Mouse (Mus musculus): ENCODE data around the gene Mlec. TPM values are rescaled to one million over a fixed set of nuclear protein-coding genes. Genes with fewer than 3 reads are reported as not detected.
A peak's percentile ranks its signal among the peaks of the same experiment; 100 is the strongest.

Mlec gene
- polyA plus RNA-seq, 1 experiment from 2014 or later = 15.0 TPM

DNA sequence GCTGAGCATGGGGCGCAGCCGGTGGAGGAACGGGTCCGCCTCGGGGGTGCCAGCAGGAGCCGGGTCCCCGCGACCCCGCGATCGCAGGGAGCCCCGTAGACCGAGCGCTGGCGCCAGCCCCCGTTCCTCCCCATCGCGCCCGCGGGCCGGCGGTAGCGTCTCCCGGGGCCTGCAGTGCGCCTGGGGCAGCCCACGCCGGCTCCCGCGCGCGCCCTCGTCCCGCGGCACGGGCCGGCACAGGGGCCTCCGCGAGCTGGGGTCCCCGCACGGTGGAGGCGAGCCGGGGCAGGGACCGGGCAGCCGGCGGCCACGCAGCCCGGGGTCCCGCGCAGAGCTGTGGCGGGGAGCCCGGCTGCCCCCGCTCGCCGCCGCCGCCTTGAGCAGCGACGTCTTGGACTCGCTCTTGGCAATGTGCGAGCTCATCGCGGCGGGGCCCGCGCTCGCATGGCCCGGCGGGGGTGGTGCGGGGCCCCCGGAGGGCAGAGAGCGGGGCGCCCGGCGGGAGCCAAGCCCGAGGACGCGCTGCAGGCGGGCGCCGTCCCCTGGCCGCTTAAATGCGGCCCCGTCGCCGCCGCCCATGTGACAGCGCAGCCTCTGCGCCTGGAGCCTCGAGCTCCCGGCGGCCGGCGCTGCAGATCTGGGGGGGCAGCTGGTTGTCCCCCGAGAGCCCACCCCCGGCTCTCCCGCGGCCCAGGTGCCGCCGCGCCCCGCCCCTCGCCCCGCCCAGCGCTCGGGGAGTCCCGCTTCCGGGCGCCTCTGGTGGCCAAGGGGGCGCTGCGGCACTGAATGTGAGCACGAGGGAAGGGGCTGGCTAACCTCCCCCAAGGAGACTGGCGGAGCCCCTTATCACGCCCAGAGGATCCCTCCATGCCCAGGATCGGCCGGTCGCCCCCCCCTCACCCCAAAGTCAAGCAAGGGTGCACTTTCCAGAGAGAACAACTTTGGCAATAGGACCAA is 36.0 kb upstream of the Mlec start, which contains the start of gene Cabp1:
TSS of gene Cabp1 (minus strand) at position 713 of the 957 bp plus-strand sequence.
- DNase-seq (ENCODE audit: low spot score) = peak; percentile 27
- TF ChIP-seq EP300 (IDR thresholded peaks at IDR 0.05) = no peak
- peak; percentile 52 for TF ChIP-seq CTCF (IDR thresholded peaks at IDR 0.05)
- Histone ChIP-seq H3K27me3 (replicated peaks; ENCODE audit: insufficient read depth, low read length) (peaks cover 30% of the 10 kb centered on the region), H3K27ac (ENCODE audit: low read length) (no peak within 1 kb of the TSS), H3K4me3 (ENCODE audit: low read depth, low read length) (peak within 1 kb of the TSS; percentile 47), H3K4me1 (ENCODE audit: insufficient read depth, low read depth, low read length) (peaks cover 9% of the 10 kb centered on the region), H3K4me2 (replicated peaks; ENCODE audit: low read depth, low read length) (peak within 1 kb of the TSS; percentile 99), H3K9me3 (ENCODE audit: low read length) (no peaks in the 10 kb centered on the region), H3K36me3 (ENCODE audit: insufficient read depth, low read length) (no peaks in the 10 kb centered on the region), H3K9ac (replicated peaks; ENCODE audit: low read depth) (no peak within 1 kb of the TSS)
- peak; percentile 56 for ATAC-seq
- 0% methylated on average over 28 of the region's 116 CpGs for WGBS

DNA sequence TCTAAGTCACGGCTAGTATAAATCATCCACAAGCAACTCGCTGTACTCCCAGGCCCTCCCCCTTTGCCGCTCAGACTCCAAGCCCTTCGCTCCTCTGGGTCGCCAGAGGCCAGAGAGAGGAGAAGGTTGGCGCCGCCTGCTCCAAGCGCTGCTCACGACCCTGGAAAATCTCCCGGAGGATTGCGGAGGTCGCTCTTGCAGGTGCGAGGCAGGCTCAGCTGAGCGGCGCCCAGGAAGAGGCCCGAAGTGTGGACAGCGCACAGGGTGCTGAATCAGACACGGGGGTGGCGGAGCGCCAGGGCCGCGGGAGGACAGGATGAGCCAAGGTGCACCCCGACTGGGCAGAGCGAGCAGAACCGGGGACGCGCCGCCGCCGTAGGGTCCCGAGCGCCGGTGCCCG is 35.2 kb upstream of the Mlec start:
- under 1% methylated on average over 19 of the region's 34 CpGs for WGBS
- DNase-seq (ENCODE audit: low spot score) (peak; percentile 42), ATAC-seq (peak; percentile 59)
- Histone ChIP-seq H3K9me3 (ENCODE audit: low read length) (no peaks in the 10 kb centered on the region), H3K9ac (replicated peaks; ENCODE audit: low read depth) (no peak overlapping the region), H3K36me3 (ENCODE audit: insufficient read depth, low read length) (no peaks in the 10 kb centered on the region), H3K4me3 (ENCODE audit: low read depth, low read length) (peak overlapping the region; percentile 47), H3K4me1 (ENCODE audit: insufficient read depth, low read depth, low read length) (peaks cover 9% of the 10 kb centered on the region), H3K4me2 (replicated peaks; ENCODE audit: low read depth, low read length) (peak overlapping the region; percentile 99), H3K27me3 (replicated peaks; ENCODE audit: insufficient read depth, low read length) (peaks cover 30% of the 10 kb centered on the region), H3K27ac (ENCODE audit: low read length) (no peak overlapping the region)
- TF ChIP-seq EP300 (IDR thresholded peaks at IDR 0.05) (no peak), CTCF (IDR thresholded peaks at IDR 0.05) (no peak)

DNA sequence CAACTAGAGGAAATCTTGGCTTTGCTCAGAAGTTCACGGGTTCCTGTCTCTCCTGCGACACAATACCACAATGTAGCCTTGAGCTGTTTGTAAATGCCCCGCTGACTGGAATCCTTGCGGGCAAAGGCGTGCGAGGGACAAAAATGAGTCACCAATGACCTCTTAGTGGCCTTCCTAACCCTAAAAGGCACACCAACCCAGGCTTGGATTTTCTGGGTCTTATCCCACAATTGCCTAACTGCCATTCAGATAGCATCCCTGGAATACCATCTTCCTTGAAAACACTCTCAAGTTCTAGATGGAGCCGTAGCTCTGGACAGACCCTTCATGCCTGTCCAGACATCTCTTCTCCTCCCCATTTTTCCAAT is 34.8 kb upstream of the Mlec start:
- no peaks in the 10 kb centered on the region for H3K36me3 ChIP-seq (ENCODE audit: insufficient read depth, low read length)

GRCm38 (mm10) chr5:115191880-115192827 is 34.2 kb upstream of the Mlec start:
- 15% methylated on average over 29 of the region's 29 CpGs for WGBS
- no peak overlapping the region for H3K9ac ChIP-seq (replicated peaks; ENCODE audit: low read depth)
- no peaks in the 10 kb centered on the region for H3K9me3 ChIP-seq (ENCODE audit: low read length)

More for the DNA sequence above, 34.8 kb upstream of the Mlec start:
- peak overlapping the region; percentile 47; the same call in 1 of the 2 replicates for H3K4me3 ChIP-seq (ENCODE audit: low read depth, low read length)
- no peak for ATAC-seq
- no peak for DNase-seq (ENCODE audit: low spot score)
- H3K9ac ChIP-seq (replicated peaks; ENCODE audit: low read depth) = no peak overlapping the region
- peaks cover 9% of the 10 kb centered on the region for H3K4me1 ChIP-seq (ENCODE audit: insufficient read depth, low read depth, low read length)
- H3K4me2 ChIP-seq (replicated peaks; ENCODE audit: low read depth, low read length) = no peak overlapping the region
- TF ChIP-seq EP300 (IDR thresholded peaks at IDR 0.05) (no peak), CTCF (IDR thresholded peaks at IDR 0.05) (no peak)
- H3K9me3 ChIP-seq (ENCODE audit: low read length) = no peaks in the 10 kb centered on the region
- H3K27me3 ChIP-seq (replicated peaks; ENCODE audit: insufficient read depth, low read length) = peaks cover 30% of the 10 kb centered on the region
- no peak overlapping the region for H3K27ac ChIP-seq (ENCODE audit: low read length)
- 9% methylated on average over 7 of the region's 7 CpGs for WGBS

DNA sequence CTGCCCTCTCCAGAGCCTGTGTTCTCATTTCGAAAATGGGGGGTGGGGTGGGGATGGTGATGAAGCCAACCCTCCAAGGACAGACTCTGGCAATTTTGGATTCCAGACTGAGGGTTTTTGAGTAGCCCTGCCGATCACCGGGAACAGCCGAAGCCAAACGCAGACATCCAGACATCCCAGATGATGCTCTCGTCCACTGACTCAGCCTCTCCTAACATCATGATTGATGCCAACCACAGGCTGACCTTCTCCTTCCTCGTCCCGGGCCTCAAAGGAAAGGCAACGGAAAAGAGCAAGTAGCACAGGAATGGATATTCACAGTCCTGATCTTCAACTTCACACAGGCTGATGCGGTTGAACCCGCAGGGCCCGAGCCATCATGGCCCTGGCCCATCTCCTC is 32.1 kb upstream of the Mlec start:
- H3K9ac ChIP-seq (replicated peaks; ENCODE audit: low read depth) = no peak overlapping the region
- no peak overlapping the region for H3K27ac ChIP-seq (ENCODE audit: low read length)
- peaks cover 30% of the 10 kb centered on the region for H3K27me3 ChIP-seq (replicated peaks; ENCODE audit: insufficient read depth, low read length)
- DNase-seq (ENCODE audit: low spot score) = no peak
- no peaks in the 10 kb centered on the region for H3K36me3 ChIP-seq (ENCODE audit: insufficient read depth, low read length)
- no peaks in the 10 kb centered on the region for H3K9me3 ChIP-seq (ENCODE audit: low read length)
- H3K4me1 ChIP-seq (ENCODE audit: insufficient read depth, low read depth, low read length) = peaks cover 12% of the 10 kb centered on the region
- WGBS = 74% methylated on average over 12 of the region's 12 CpGs
- TF ChIP-seq CTCF (IDR thresholded peaks at IDR 0.05) (no peak), EP300 (IDR thresholded peaks at IDR 0.05) (no peak)
- no peak overlapping the region for H3K4me2 ChIP-seq (replicated peaks; ENCODE audit: low read depth, low read length)
- no peak overlapping the region for H3K4me3 ChIP-seq (ENCODE audit: low read depth, low read length)
- no peak for ATAC-seq

More at GRCm38 (mm10) chr5:115191880-115192827, 34.2 kb upstream of the Mlec start:
- H3K4me1 ChIP-seq (ENCODE audit: insufficient read depth, low read depth, low read length) = peaks cover 12% of the 10 kb centered on the region
- ATAC-seq = no peak
- no peak overlapping the region for H3K4me2 ChIP-seq (replicated peaks; ENCODE audit: low read depth, low read length)
- H3K27ac ChIP-seq (ENCODE audit: low read length) = no peak overlapping the region
- H3K4me3 ChIP-seq (ENCODE audit: low read depth, low read length) = no peak overlapping the region
- TF ChIP-seq CTCF (IDR thresholded peaks at IDR 0.05) (no peak), EP300 (IDR thresholded peaks at IDR 0.05) (no peak)
- no peaks in the 10 kb centered on the region for H3K36me3 ChIP-seq (ENCODE audit: insufficient read depth, low read length)
- no peak for DNase-seq (ENCODE audit: low spot score)
- H3K27me3 ChIP-seq (replicated peaks; ENCODE audit: insufficient read depth, low read length) = peaks cover 30% of the 10 kb centered on the region

DNA sequence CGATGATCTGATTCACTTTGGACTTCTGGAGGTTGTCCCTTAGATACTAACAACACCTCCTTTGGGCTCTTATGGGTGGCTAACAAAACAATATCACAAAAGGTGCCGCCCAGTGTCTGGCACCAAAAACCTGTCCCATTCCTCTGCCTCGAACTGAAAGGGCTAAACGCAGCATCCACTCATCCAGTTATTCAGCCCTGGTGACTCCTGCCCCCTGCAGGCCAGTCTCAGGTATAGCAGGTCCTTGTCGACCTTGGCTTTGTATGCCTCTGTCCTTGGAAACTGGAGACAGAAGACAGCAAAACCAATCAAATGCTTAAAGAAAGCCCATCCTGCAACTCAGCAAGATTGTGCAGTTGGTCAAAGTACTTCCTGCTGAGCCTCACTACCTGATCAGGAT is 30.8 kb upstream of the Mlec start:
- H3K9ac ChIP-seq (replicated peaks; ENCODE audit: low read depth) = no peak overlapping the region
- DNase-seq (ENCODE audit: low spot score) = peak; percentile 49
- no peak for TF ChIP-seq EP300 (IDR thresholded peaks at IDR 0.05)
- TF ChIP-seq CTCF (IDR thresholded peaks at IDR 0.05) = peak; percentile 85
- no peaks in the 10 kb centered on the region for H3K36me3 ChIP-seq (ENCODE audit: insufficient read depth, low read length)
- no peak overlapping the region for H3K4me3 ChIP-seq (ENCODE audit: low read depth, low read length)
- no peak overlapping the region for H3K27ac ChIP-seq (ENCODE audit: low read length)
- no peak for ATAC-seq
- H3K27me3 ChIP-seq (replicated peaks; ENCODE audit: insufficient read depth, low read length) = peaks cover 23% of the 10 kb centered on the region
- WGBS = 52% methylated on average over 5 of the region's 5 CpGs
- no peaks in the 10 kb centered on the region for H3K9me3 ChIP-seq (ENCODE audit: low read length)
- H3K4me2 ChIP-seq (replicated peaks; ENCODE audit: low read depth, low read length) = no peak overlapping the region
- H3K4me1 ChIP-seq (ENCODE audit: insufficient read depth, low read depth, low read length) = peaks cover 11% of the 10 kb centered on the region

Measured in lung, postnatal 0 days (tissue).